Mouse (Mus musculus) MEL (cell line): Measurements from ENCODE around the gene Meis3. TPM values are rescaled to one million over a fixed set of nuclear protein-coding genes. Genes with fewer than 3 reads are reported as not detected.

ENCODE experiments used
- DNase-seq: peaks from one replicate; pipeline ENCODE4 v3.0.0; 2011; ENCODE audit warnings: low read depth, low spot score
- H3K27ac ChIP-seq: 2 replicates; pipeline ENCODE4 v1.5.1; 2012; ENCODE audit warnings: low read depth, mild to moderate bottlenecking, control low read depth, low read length, moderate library complexity; ENCODE audit not compliant: control insufficient read depth
- H3K27me3 ChIP-seq, 2 experiments: fragments of 150-350 bp in 1 of 2; sonication (generic) in 1 of 2; 2 replicates each; pipeline ENCODE4 v1.6.1; 2012; ENCODE audit warnings: low read length in 2 of 2, mild to moderate bottlenecking in 2 of 2, improper control_type of control experiment in 1 of 2, moderate library complexity in 1 of 2; ENCODE audit not compliant: insufficient read depth in 2 of 2, control insufficient read depth in 1 of 2
- H3K36me3 ChIP-seq, 2 experiments: 2 replicates each; pipeline ENCODE4 v1.6.1; 2012 to 2014; ENCODE audit warnings: low read length in 2 of 2, improper control_type of control experiment in 1 of 2, inconsistent platforms in 1 of 2, mild to moderate bottlenecking in 1 of 2; ENCODE audit not compliant: insufficient read depth in 2 of 2, control insufficient read depth in 1 of 2
- H3K4me1 ChIP-seq, 2 experiments: fragments of 150-350 bp in 1 of 2; sonication (generic) in 1 of 2; 2 replicates each; pipeline ENCODE4 v1.6.1; 2012; ENCODE audit warnings: low read length in 2 of 2, improper control_type of control experiment in 1 of 2, mild to moderate bottlenecking in 1 of 2; ENCODE audit not compliant: insufficient read depth in 2 of 2, control insufficient read depth in 1 of 2
- H3K4me3 ChIP-seq, 2 experiments: fragments of 150-350 bp in 1 of 2; sonication (generic) in 1 of 2; 2 replicates each; pipeline ENCODE4 v1.5.1; 2012; ENCODE audit warnings: low read depth in 2 of 2, low read length in 2 of 2, mild to moderate bottlenecking in 2 of 2, moderate library complexity in 2 of 2, control low read depth in 1 of 2, improper control_type of control experiment in 1 of 2; ENCODE audit not compliant: control insufficient read depth in 1 of 2, insufficient read depth in 1 of 2
- H3K79me2 ChIP-seq: 2 replicates; pipeline ENCODE4 v1.6.1; 2012; ENCODE audit warnings: mild to moderate bottlenecking, low read length, moderate library complexity; ENCODE audit not compliant: control insufficient read depth, poor library complexity, insufficient read depth
- H3K9ac ChIP-seq: 2 replicates; pipeline ENCODE4 v1.6.1; 2012; ENCODE audit warnings: low read depth, mild to moderate bottlenecking, control low read depth, low read length, moderate library complexity; ENCODE audit not compliant: control insufficient read depth, poor library complexity, severe bottlenecking
- H3K9me3 ChIP-seq: fragments of 150-350 bp; sonication (generic); replicated peaks from 2 replicates; pipeline ENCODE4 v1.6.1; 2012; ENCODE audit warnings: mild to moderate bottlenecking, low read length, improper control_type of control experiment, moderate library complexity; ENCODE audit not compliant: insufficient read depth
- BHLHE40 ChIP-seq: IDR thresholded peaks from 2 replicates; pipeline ENCODE4 v1.6.1; 2012; ENCODE audit warnings: low read depth, mild to moderate bottlenecking, inconsistent platforms, low read length, improper control_type of control experiment, borderline replicate concordance
- CHD1 ChIP-seq: IDR thresholded peaks from 2 replicates; pipeline ENCODE4 v1.6.1; 2012; ENCODE audit warnings: low read depth, mild to moderate bottlenecking, inconsistent platforms, low read length, improper control_type of control experiment
- CHD2 ChIP-seq: IDR thresholded peaks from 2 replicates; pipeline ENCODE4 v1.6.1; 2011; ENCODE audit warnings: low read length, improper control_type of control experiment
- E2F4 ChIP-seq: IDR thresholded peaks from 2 replicates; pipeline ENCODE4 v1.6.1; 2011; ENCODE audit warnings: low read depth, low read length, improper control_type of control experiment, borderline replicate concordance
- ELF1 ChIP-seq: IDR thresholded peaks from 2 replicates; pipeline ENCODE4 v1.6.1; 2014; ENCODE audit warnings: low read depth, mild to moderate bottlenecking, inconsistent platforms, low read length, improper control_type of control experiment, moderate library complexity
- HCFC1 ChIP-seq: IDR thresholded peaks from 2 replicates; pipeline ENCODE4 v1.6.1; 2012; ENCODE audit warnings: low read depth, mild to moderate bottlenecking, inconsistent platforms, low read length, improper control_type of control experiment, moderate library complexity
- MYB ChIP-seq: IDR thresholded peaks from 2 replicates; pipeline ENCODE4 v1.6.1; 2011; ENCODE audit warnings: mild to moderate bottlenecking, low read depth, low read length, improper control_type of control experiment
- MYC ChIP-seq: IDR thresholded peaks from 2 replicates; pipeline ENCODE4 v1.6.1; 2011; ENCODE audit warnings: low read depth, mild to moderate bottlenecking, low read length, improper control_type of control experiment, moderate library complexity
- NELFE ChIP-seq: IDR thresholded peaks from 2 replicates; pipeline ENCODE4 v1.6.1; 2011; ENCODE audit warnings: low read depth, low read length, improper control_type of control experiment
- NRF1 ChIP-seq: IDR thresholded peaks from 2 replicates; pipeline ENCODE4 v1.6.1; 2014; ENCODE audit warnings: low read depth, mild to moderate bottlenecking, inconsistent platforms, low read length, improper control_type of control experiment, moderate library complexity; ENCODE audit not compliant: poor library complexity, insufficient read depth, severe bottlenecking
- POLR2AphosphoS5 ChIP-seq: IDR thresholded peaks from 2 replicates; pipeline ENCODE4 v1.6.1; 2012; ENCODE audit warnings: low read depth, borderline replicate concordance, mild to moderate bottlenecking, inconsistent platforms, low read length, moderate library complexity, mixed read lengths
- SIN3A ChIP-seq: IDR thresholded peaks from 2 replicates; pipeline ENCODE4 v1.6.1; 2012; ENCODE audit warnings: low read length, improper control_type of control experiment, inconsistent platforms
- SMC3 ChIP-seq: IDR thresholded peaks from 2 replicates; pipeline ENCODE4 v1.6.1; 2011; ENCODE audit warnings: low read depth, low read length, improper control_type of control experiment
- TCF12 ChIP-seq: IDR thresholded peaks from 2 replicates; pipeline ENCODE4 v1.6.1; 2014; ENCODE audit warnings: low read depth, mild to moderate bottlenecking, inconsistent platforms, low read length, improper control_type of control experiment, moderate library complexity
- USF2 ChIP-seq, 2 experiments: IDR thresholded peaks; 2 replicates each; pipeline ENCODE4 v1.6.1; 2011 to 2012; ENCODE audit warnings: improper control_type of control experiment in 2 of 2, low read length in 2 of 2, borderline replicate concordance in 1 of 2, inconsistent platforms in 1 of 2, low read depth in 1 of 2, mild to moderate bottlenecking in 1 of 2; ENCODE audit not compliant: insufficient read depth in 1 of 2
- ZC3H11A ChIP-seq: IDR thresholded peaks from 2 replicates; pipeline ENCODE4 v1.6.1; 2012; ENCODE audit warnings: low read depth, mild to moderate bottlenecking, inconsistent platforms, low read length, improper control_type of control experiment
- ZKSCAN1 ChIP-seq: IDR thresholded peaks from 2 replicates; pipeline ENCODE4 v1.6.1; 2012; ENCODE audit warnings: low read depth, mild to moderate bottlenecking, inconsistent platforms, low read length, improper control_type of control experiment, moderate library complexity
- ZMIZ1 ChIP-seq: IDR thresholded peaks from 2 replicates; pipeline ENCODE4 v1.6.1; 2012; ENCODE audit warnings: low read depth, mild to moderate bottlenecking, inconsistent platforms, low read length, improper control_type of control experiment, moderate library complexity
- ZNF384 ChIP-seq: IDR thresholded peaks from 2 replicates; pipeline ENCODE4 v1.6.1; 2012; ENCODE audit warnings: low read depth, mild to moderate bottlenecking, inconsistent platforms, low read length, improper control_type of control experiment
- polyA plus RNA-seq, 2 experiments: library from polyadenylated mRNA; stranded (reverse) in 1 of 2; unstranded in 1 of 2; fragments of >175 nt in 1 of 2; fragments of >200 nt in 1 of 2; gene quantifications; 2 replicates each; pipeline versions ENCODE4 v1.2.1 to v1.2.4; 2012; ENCODE audit warnings: low replicate concordance in 2 of 2, low read depth in 1 of 2; ENCODE audit not compliant: insufficient read length in 2 of 2, insufficient read depth in 1 of 2, missing spikeins in 1 of 2
- total RNA-seq: library from RNA; depleted of rRNA; stranded (reverse); fragments of 300-350 nt; gene quantifications from 2 replicates; pipeline ENCODE4 v1.2.3, GENCODE M21; 2012

Gene Meis3
- total and polyA plus RNA-seq, 3 experiments, result 4.8 to 14.9 TPM; not detected in 1

- Histone ChIP-seq H3K9me3 (no peaks in the 10 kb centered on the region), H3K4me3 (peak within 1 kb of the TSS; percentile 22 to 30; a peak in 2 of 4 replicates), H3K27me3 (no peaks in the 10 kb centered on the region), H3K79me2 (no peaks in the 10 kb centered on the region), H3K9ac (no peak within 1 kb of the TSS), H3K4me1 (peaks cover 0 to 14% of the 10 kb centered on the region in 2 experiments; a peak in 2 of 4 replicates), H3K36me3 (no peaks in the 10 kb centered on the region), H3K27ac (no peak within 1 kb of the TSS)
- peak; percentile 65 for DNase-seq
- TF ChIP-seq BHLHE40 (no peak), HCFC1 (no peak), SMC3 (no peak), CHD2 (no peak), POLR2AphosphoS5 (no peak), ZMIZ1 (no peak), E2F4 (no peak), ELF1 (no peak), CHD1 (no peak), ZNF384 (no peak), MYC (no peak), USF2 (IDR thresholded peaks at IDR 0.05; ENCODE audit: borderline replicate concordance in 1 of 2, insufficient read depth in 1 of 2, low read depth in 1 of 2, low read length in 2 of 2) (no peak), TCF12 (no peak), ZKSCAN1 (no peak), NELFE (no peak), MYB (no peak), SIN3A (no peak), ZC3H11A (no peak), NRF1 (no peak)
Measured at GRCm38 (mm10) chr7:16129421-16129845, 45.5 kb upstream of the Meis3 start, which contains the start of gene Slc8a2. TSS of gene Slc8a2 (plus strand) at chr7:16129826.
